Mouse (Mus musculus) kidney, postnatal 0 days (tissue): Measurements from ENCODE around the gene Ppm1m. TPM values are rescaled to one million over a fixed set of nuclear protein-coding genes. Genes with fewer than 3 reads are reported as not detected.

Source experiments
- ATAC-seq: fragments of 200-750 bp; cut with Nextera tagmentation; replicated peaks from 2 replicates; pipeline ENCODE4 v1.8.0; 2017; ENCODE audit warnings: low read depth, moderate number of reproducible peaks, moderate TSS enrichment, moderate library complexity; ENCODE audit not compliant: low FRiP score
- DNase-seq: peaks from one replicate; pipeline ENCODE4 v3.0.0-alpha.2; 2016; ENCODE audit warnings: low spot score
- H3K27ac ChIP-seq: fragments of 300-500 bp; sonication (generic); 2 replicates; pipeline ENCODE4 v1.5.1; 2014; ENCODE audit warnings: mild to moderate bottlenecking
- H3K27me3 ChIP-seq: fragments of 300-500 bp; sonication (generic); 2 replicates; pipeline ENCODE4 v1.6.1; 2014; ENCODE audit warnings: low read length, mixed read lengths; ENCODE audit not compliant: insufficient read depth
- H3K36me3 ChIP-seq: fragments of 300-500 bp; sonication (generic); 2 replicates; pipeline ENCODE4 v1.6.1; 2014; ENCODE audit warnings: low read length, mixed read lengths; ENCODE audit not compliant: insufficient read depth
- H3K4me1 ChIP-seq: fragments of 300-500 bp; sonication (generic); replicated peaks from 2 replicates; pipeline ENCODE4 v1.6.1; 2014; ENCODE audit warnings: antibody characterized with exemption, low read length, mixed read lengths; ENCODE audit not compliant: insufficient read depth
- H3K4me2 ChIP-seq: fragments of 300-500 bp; sonication (generic); 2 replicates; pipeline ENCODE4 v1.6.1; 2014; ENCODE audit warnings: mild to moderate bottlenecking, low read length, moderate library complexity, mixed read lengths
- H3K4me3 ChIP-seq: fragments of 300-500 bp; sonication (generic); replicated peaks from 2 replicates; pipeline ENCODE4 v1.5.1; 2014; ENCODE audit warnings: low read depth, low read length
- H3K9ac ChIP-seq: fragments of 300-500 bp; sonication (generic); 2 replicates; pipeline ENCODE4 v1.6.1; 2014; ENCODE audit warnings: low read depth, low read length
- H3K9me3 ChIP-seq: fragments of 300-500 bp; sonication (generic); replicated peaks from 2 replicates; pipeline ENCODE4 v1.6.1; 2016; ENCODE audit warnings: low read length, inconsistent platforms, mixed read lengths
- CTCF ChIP-seq: IDR thresholded peaks from 2 replicates; pipeline ENCODE4 v1.5.1; 2016; ENCODE audit warnings: antibody characterized with exemption, low read depth, mild to moderate bottlenecking, moderate library complexity
- WGBS: fragments of 180-500 bp; shearing (Covaris S2); extraction: QIAGEN DNeasy Blood & Tissue Kit; methylation state at CpG from one replicate; pipeline ENCODE4 v1.1.7; 2014; 5-methylcytosine and 5-hydroxymethylcytosine counted together
- microRNA counts: library from miRNA; unstranded; fragments of <30 nt; microRNA quantifications from one replicate; lab custom pipeline; 2015
- microRNA-seq: library from miRNA; unstranded; fragments of <30 nt; microRNA quantifications from one replicate; pipeline ENCODE4, GENCODE M21; 2016
- polyA plus RNA-seq: library from polyadenylated mRNA; unstranded; fragments of >200 nt; fragmentation: Nextera tagmentation; extraction: Ambion mirVana; gene quantifications from 2 replicates; pipeline ENCODE4 v1.2.1, GENCODE M21; 2015

Gene Ppm1m
- polyA plus RNA-seq, 1 experiment from 2014 or later, result 33.2 TPM

GRCm38 (mm10) chr9:106154106-106154505 lies 45.4 kb downstream of the Ppm1m start:
- 81% methylated on average over 9 of the region's 9 CpGs for WGBS
- H3K9ac ChIP-seq, result no peak overlapping the region
- H3K9me3 ChIP-seq, result no peaks in the 10 kb centered on the region
- no peak overlapping the region for H3K27ac ChIP-seq
- no peak for TF ChIP-seq CTCF
- ATAC-seq (no peak), DNase-seq (no peak)
- H3K4me3 ChIP-seq, result no peak overlapping the region
- H3K4me1 ChIP-seq, result no peaks in the 10 kb centered on the region; the same call in 1 of the 2 replicates
- H3K27me3 ChIP-seq, result peaks cover 9% of the 10 kb centered on the region; the same call in 1 of the 2 replicates
- no peak overlapping the region for H3K4me2 ChIP-seq
- H3K36me3 ChIP-seq, result no peaks in the 10 kb centered on the region

GRCm38 (mm10) chr9:106149399-106149754 lies 50.2 kb downstream of the Ppm1m start:
- ATAC-seq, result no peak
- peak overlapping the region; percentile 66 for H3K4me2 ChIP-seq
- H3K9ac ChIP-seq, result no peak overlapping the region

GRCm38 (mm10) chr9:106148541-106149398 lies 50.8 kb downstream of the Ppm1m start:
- Histone ChIP-seq H3K9me3 (no peaks in the 10 kb centered on the region), H3K27ac (no peak overlapping the region), H3K27me3 (peaks cover 13% of the 10 kb centered on the region; the same call in 1 of the 2 replicates), H3K4me2 (peak overlapping the region; percentile 66), H3K36me3 (no peaks in the 10 kb centered on the region), H3K4me3 (peak overlapping the region; percentile 33), H3K9ac (0 out of 2 replicates have a peak overlapping the region, but pooled peaks have one; percentile 32), H3K4me1 (peaks cover 3% of the 10 kb centered on the region; the same call in 1 of the 2 replicates)
- no peak for TF ChIP-seq CTCF
- peak; percentile 27 for DNase-seq
- WGBS, result under 1% methylated on average over 36 of the region's 36 CpGs
- ATAC-seq, result peak; percentile 55

More at GRCm38 (mm10) chr9:106149399-106149754, 50.2 kb downstream of the Ppm1m start:
- Histone ChIP-seq H3K4me3 (peak overlapping the region; percentile 33; the same call in 1 of the 2 replicates), H3K27me3 (peaks cover 13% of the 10 kb centered on the region; the same call in 1 of the 2 replicates), H3K36me3 (no peaks in the 10 kb centered on the region), H3K4me1 (peaks cover 3% of the 10 kb centered on the region; the same call in 1 of the 2 replicates), H3K9me3 (no peaks in the 10 kb centered on the region), H3K27ac (no peak overlapping the region)
- DNase-seq, result no peak
- 22% methylated on average over 10 of the region's 10 CpGs for WGBS
- TF ChIP-seq CTCF, result no peak

- H3K27me3 ChIP-seq, result peaks cover 13% of the 10 kb centered on the region; the same call in 1 of the 2 replicates
- no peaks in the 10 kb centered on the region for H3K36me3 ChIP-seq
- TF ChIP-seq CTCF, result no peak; the same call in 1 of the 2 replicates
- H3K4me2 ChIP-seq, result peak overlapping the region; percentile 66
- WGBS, result 1% methylated on average over 10 of the region's 10 CpGs
- no peak overlapping the region for H3K27ac ChIP-seq
- no peaks in the 10 kb centered on the region for H3K9me3 ChIP-seq
- no peak overlapping the region for H3K9ac ChIP-seq
- peak overlapping the region; percentile 33 for H3K4me3 ChIP-seq
- peaks cover 3% of the 10 kb centered on the region; the same call in 1 of the 2 replicates for H3K4me1 ChIP-seq
- DNase-seq, result no peak
- ATAC-seq, result peak; percentile 27
These were observed 51.6 kb downstream of the Ppm1m start for GRCm38 (mm10) chr9:106147851-106148431.

GRCm38 (mm10) chr9:106147281-106147680 lies 52.3 kb downstream of the Ppm1m start:
- H3K27ac ChIP-seq, result no peak overlapping the region
- 28% methylated on average over 5 of the region's 5 CpGs for WGBS
- no peak for DNase-seq
- H3K9me3 ChIP-seq, result no peaks in the 10 kb centered on the region
- no peak for ATAC-seq
- no peak for TF ChIP-seq CTCF
- no peak overlapping the region for H3K4me3 ChIP-seq
- H3K27me3 ChIP-seq, result peaks cover 13% of the 10 kb centered on the region; the same call in 1 of the 2 replicates
- no peaks in the 10 kb centered on the region for H3K36me3 ChIP-seq
- H3K4me1 ChIP-seq, result peaks cover 3% of the 10 kb centered on the region; the same call in 1 of the 2 replicates
- H3K9ac ChIP-seq, result no peak overlapping the region
- no peak overlapping the region for H3K4me2 ChIP-seq

- DNase-seq (no peak), ATAC-seq (no peak)
- 79% methylated on average over 2 of the region's 2 CpGs for WGBS
- H3K27me3 ChIP-seq, result peaks cover 13% of the 10 kb centered on the region; the same call in 1 of the 2 replicates
- no peaks in the 10 kb centered on the region for H3K9me3 ChIP-seq
- no peak overlapping the region for H3K4me3 ChIP-seq
- H3K27ac ChIP-seq, result no peak overlapping the region
- no peak overlapping the region for H3K4me2 ChIP-seq
- no peaks in the 10 kb centered on the region for H3K36me3 ChIP-seq
- H3K9ac ChIP-seq, result no peak overlapping the region
- H3K4me1 ChIP-seq, result peaks cover 3% of the 10 kb centered on the region; the same call in 1 of the 2 replicates
- TF ChIP-seq CTCF, result no peak
These were observed 54.0 kb downstream of the Ppm1m start for GRCm38 (mm10) chr9:106145582-106145981.

MicroRNA genes within 50 kb of the gene (microRNA counts, 519-probe panel; counts per million panel counts)
- microRNA mmu-let-7g (lab: Ali Mortazavi, UCI), result 7,943 counts per million, percentile 98 among the panel's probes with 10 or more counts

Small RNA genes lying within 50 kb of the gene (microRNA-seq; reads per million reads assigned to microRNA genes)
- gene Mir135a-1 (1.4 reads per million), gene Mirlet7g (61,765 reads per million, percentile 99 among the genes with 10 or more reads in this experiment)

Other genes starting within 250 kb of the Ppm1m start
- gene Col6a5, start 239.1 kb downstream of the Ppm1m start, polyA plus RNA-seq, result 0.09 and 0.16 TPM in 2 replicates
- gene Col6a4, start 103.0 kb downstream of the Ppm1m start, polyA plus RNA-seq, result 0.86 and 1.5 TPM in 2 replicates
- 11.5 and 14.4 TPM in 2 replicates for gene Glyctk, start 41.6 kb downstream of the Ppm1m start, polyA plus RNA-seq
- 16.9 and 18.5 TPM in 2 replicates for gene Wdr82, start 28.8 kb downstream of the Ppm1m start, polyA plus RNA-seq
- 44.0 and 51.1 TPM in 2 replicates for gene Twf2, start 3.4 kb upstream of the Ppm1m start, polyA plus RNA-seq
- gene Tlr9, start 22.9 kb upstream of the Ppm1m start, polyA plus RNA-seq, result 0.06 and 0.07 TPM in 2 replicates
- gene Alas1, start 48.9 kb upstream of the Ppm1m start, polyA plus RNA-seq, result 142 and 152 TPM in 2 replicates
- 13.1 and 14.5 TPM in 2 replicates for gene Poc1a, start 81.3 kb upstream of the Ppm1m start, polyA plus RNA-seq
- gene Dusp7, start 168.9 kb upstream of the Ppm1m start, polyA plus RNA-seq, result 15.1 and 15.8 TPM in 2 replicates
- 1,104 and 1,207 TPM in 2 replicates for gene Rpl29, start 229.7 kb upstream of the Ppm1m start, polyA plus RNA-seq
- 62.9 and 67.0 TPM in 2 replicates for gene Acy1, start 238.6 kb upstream of the Ppm1m start, polyA plus RNA-seq
- 72.8 and 75.2 TPM in 2 replicates for gene Abhd14b, start 247.7 kb upstream of the Ppm1m start, polyA plus RNA-seq
- gene Abhd14a, start 247.9 kb upstream of the Ppm1m start, polyA plus RNA-seq, result 57.0 and 60.8 TPM in 2 replicates